Mouse (Mus musculus): Measurements from ENCODE around the gene Olfr1451.
"Not testable (repeated sequence)": the region's sequence is repeated elsewhere in the genome, so short reads cannot be mapped to it uniquely, and the experiment has no call there.

The Olfr1451 gene

GRCm38 (mm10) chr19:12994714-12995113, at the start of gene Olfr1451:
Gene Olfr1451 (plus strand): TSS chr19:12995014.
- DNase-seq (ENCODE audit: low spot score): no peak

DNA sequence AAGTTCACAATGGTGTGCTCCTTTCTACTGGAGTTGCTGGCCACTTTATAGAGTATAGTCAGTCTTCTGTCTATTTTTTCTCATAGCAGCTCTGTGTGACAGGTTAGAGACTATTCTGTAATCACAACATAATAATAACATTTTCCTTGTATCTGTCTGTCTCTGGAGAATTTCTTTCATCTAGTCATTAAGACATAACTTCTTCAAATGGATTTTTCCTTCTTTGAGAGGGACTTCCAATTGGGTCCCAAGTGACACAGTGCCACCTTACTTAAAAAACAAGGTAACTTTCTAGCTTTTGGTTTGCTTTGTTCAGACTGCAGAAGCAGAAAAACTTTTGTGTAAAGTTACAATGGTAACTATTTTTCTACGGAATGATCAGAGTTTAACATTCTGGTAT, 44.9 kb upstream of the Olfr1451 start, which contains the start of gene Olfr1450:
Gene Olfr1450 (plus strand): TSS at position 301 of the 400 bp plus-strand sequence.
- no peak for DNase-seq (ENCODE audit: low spot score)

DNA sequence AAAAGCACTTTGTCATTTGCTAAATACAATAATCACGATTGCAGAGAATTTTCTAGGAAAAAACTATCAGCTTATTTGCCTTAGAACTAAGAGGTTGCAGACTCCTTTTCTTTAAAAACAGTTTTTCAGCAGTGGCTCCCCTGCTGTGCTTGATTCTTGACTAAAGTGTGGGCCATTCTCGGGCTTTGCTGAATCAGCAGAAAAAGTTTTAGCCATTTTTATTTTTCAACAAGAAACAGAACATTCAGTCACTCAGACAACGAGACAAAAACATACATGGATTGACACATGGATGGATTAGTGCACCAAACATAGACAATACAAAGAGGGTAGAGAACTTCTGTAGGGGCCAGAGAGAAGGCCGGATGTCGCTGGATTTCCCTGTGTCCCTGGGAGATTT, 24.7 kb upstream of the Olfr1451 start:
- DNase-seq (ENCODE audit: low spot score): not testable (repeated sequence)

DNA sequence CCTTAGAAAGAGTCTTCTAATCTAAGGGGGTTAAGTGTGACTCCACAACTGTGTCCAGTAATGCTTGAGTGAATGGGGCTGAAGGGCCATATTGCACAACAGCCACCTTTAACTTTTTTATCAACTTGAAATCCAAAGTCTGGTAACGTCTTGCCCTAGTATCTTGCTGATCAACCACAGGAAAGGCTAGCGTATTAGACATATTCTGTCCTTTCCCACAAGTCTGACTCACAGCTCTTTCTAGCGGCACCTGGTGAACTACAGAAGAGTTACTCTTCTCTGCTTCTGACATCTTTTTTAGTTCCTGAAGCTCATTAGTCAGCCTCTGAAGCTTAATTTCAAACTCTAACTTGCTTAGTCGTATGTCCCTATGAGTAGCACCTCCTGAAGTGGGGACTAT, 2.5 kb upstream of the Olfr1451 start:
- DNase-seq (ENCODE audit: low spot score): not testable (repeated sequence)

DNA sequence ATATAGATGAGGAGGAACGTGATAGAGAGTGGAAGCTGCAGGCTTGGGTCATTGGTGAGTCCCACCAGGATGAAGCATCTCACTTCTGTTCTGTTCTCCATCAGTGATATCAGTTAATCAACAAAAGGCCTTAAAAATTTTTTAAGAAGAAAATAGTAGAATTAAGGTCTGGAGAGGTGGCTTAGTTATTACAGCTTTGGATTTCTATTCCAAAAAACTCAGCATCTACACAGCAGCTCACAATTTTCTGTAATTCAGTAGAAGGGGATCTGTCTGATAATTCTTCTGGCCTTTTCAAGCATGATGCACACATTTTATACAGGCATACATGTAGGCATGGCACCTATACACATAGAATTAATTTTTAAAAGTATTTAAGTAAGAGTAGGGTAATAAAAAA, 33.4 kb downstream of the Olfr1451 start, which contains the start of gene Olfr1453:
Gene Olfr1453 (minus strand): TSS at position 101 of the 400 bp plus-strand sequence.
- DNase-seq (ENCODE audit: low spot score): no peak

Data from retina, embryonic 14.5 days (tissue).